Mouse (Mus musculus) CD4-positive naive resting alpha-beta T cell, adult 57 days (primary cell): Measurements from ENCODE around the gene 4930544D05Rik. TPM values are rescaled to one million over a fixed set of nuclear protein-coding genes. Genes with fewer than 3 reads are reported as not detected.

Experiments used
- total RNA-seq: library from RNA; stranded (reverse); gene quantifications from one replicate; pipeline ENCODE4 v1.2.4, GENCODE M21; 2023

4930544D05Rik gene
- 1.0 TPM for total RNA-seq

GRCm38 (mm10) chr11:70615516-70616093 is at the start of gene 4930544D05Rik:
Gene 4930544D05Rik (plus strand): TSS chr11:70615848.

DNA sequence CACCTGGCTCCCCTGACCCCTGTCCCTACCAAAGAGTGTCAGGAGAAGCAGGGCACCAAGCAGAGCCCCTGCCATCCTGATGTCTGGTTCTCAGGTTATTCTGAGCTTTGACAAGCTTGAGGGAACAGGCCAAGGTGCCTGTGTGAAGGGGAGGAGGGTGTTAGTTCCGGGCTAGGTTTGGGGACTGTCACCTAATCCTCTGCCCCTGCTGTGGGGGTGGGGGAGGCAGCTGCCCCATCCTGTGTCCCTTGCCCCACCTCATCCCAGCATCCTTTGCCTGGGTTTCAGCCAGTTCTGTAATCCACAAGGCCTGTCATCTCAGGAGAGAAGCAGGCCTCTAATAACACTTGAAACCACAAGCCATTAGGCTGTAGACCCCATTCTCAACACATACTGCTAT is 3.5 kb downstream of the 4930544D05Rik start, which contains the start of gene Chrne:
Gene Chrne, minus strand, starts transcription at position 116 of the 400 bp plus-strand sequence.

DNA sequence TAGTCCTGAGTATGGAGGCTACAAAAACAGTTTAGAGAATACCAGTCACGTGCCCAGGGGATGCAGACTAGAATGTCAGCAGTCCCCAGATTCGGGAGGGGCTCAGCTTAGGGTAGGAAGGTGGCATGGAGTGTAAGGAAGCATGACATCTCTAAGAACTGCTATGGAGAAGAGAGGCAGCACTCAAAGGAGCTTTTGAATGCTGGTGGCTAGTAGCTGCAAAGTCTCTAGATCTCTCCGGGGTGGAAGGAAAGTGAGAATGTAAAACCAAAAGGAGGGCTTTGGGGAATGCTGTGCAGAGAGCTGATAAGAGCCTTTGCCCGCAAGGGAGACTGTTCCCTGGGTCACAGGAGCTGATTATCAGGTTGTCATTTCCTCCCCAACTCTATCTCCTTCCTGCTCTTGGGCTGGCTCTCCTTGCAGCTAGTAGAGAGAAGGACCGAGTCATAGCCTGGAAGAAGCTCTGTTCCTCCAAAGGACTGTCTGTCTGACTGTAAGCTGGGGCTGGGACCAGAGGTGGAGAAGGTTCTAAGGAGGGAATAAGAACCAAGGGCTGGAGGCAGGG is 23.1 kb downstream of the 4930544D05Rik start, which contains the start of gene Gp1ba:
Gene Gp1ba, plus strand, starts transcription at position 409 of the 565 bp plus-strand sequence.

GRCm38 (mm10) chr11:70646691-70647650 is 31.3 kb downstream of the 4930544D05Rik start, which contains the start of the genes Rnf167 and Slc25a11:
Gene Rnf167 (plus strand): TSS chr11:70647235.
Gene Slc25a11 (minus strand): TSS chr11:70647479.

GRCm38 (mm10) chr11:70654198-70654922 is 38.7 kb downstream of the 4930544D05Rik start, which contains the start of gene Pfn1:
Gene Pfn1 (minus strand): TSS chr11:70654644.

GRCm38 (mm10) chr11:70656964-70657363 is 41.3 kb downstream of the 4930544D05Rik start, which contains the start of gene Eno3:
Gene Eno3 (plus strand): TSS chr11:70657202.

Other genes starting within 250 kb of the 4930544D05Rik start
- 27.0 TPM for gene Pelp1, start 205.8 kb upstream of the 4930544D05Rik start, total RNA-seq
- gene Arrb2, start 183.2 kb upstream of the 4930544D05Rik start, total RNA-seq, result 347 TPM
- gene Med11, start 163.9 kb upstream of the 4930544D05Rik start, total RNA-seq, result 39.9 TPM
- 1.1 TPM for gene Zmynd15, start 156.4 kb upstream of the 4930544D05Rik start, total RNA-seq
- gene Cxcl16, start 155.9 kb upstream of the 4930544D05Rik start, total RNA-seq, result 2.3 TPM
- 1.5 TPM for gene Tm4sf5, start 110.6 kb upstream of the 4930544D05Rik start, total RNA-seq
- not detected for gene Vmo1, start 101.2 kb upstream of the 4930544D05Rik start, total RNA-seq
- not detected for gene Gltpd2, start 96.7 kb upstream of the 4930544D05Rik start, total RNA-seq
- gene Psmb6, start 90.5 kb upstream of the 4930544D05Rik start, total RNA-seq, result 129 TPM
- not detected for gene Gm40193, start 82.9 kb upstream of the 4930544D05Rik start, total RNA-seq
- 7.3 TPM for gene Pld2, start 75.8 kb upstream of the 4930544D05Rik start, total RNA-seq
- gene Mink1, start 53.0 kb upstream of the 4930544D05Rik start, total RNA-seq, result 201 TPM
- 3.2 TPM for gene Chrne, start 3.4 kb downstream of the 4930544D05Rik start, total RNA-seq
- not detected for gene Gp1ba, start 23.3 kb downstream of the 4930544D05Rik start, total RNA-seq
- 233 TPM for gene Rnf167, start 31.4 kb downstream of the 4930544D05Rik start, total RNA-seq
- 53.6 TPM for gene Slc25a11, start 31.6 kb downstream of the 4930544D05Rik start, total RNA-seq
- gene Pfn1, start 38.8 kb downstream of the 4930544D05Rik start, total RNA-seq, result 1,552 TPM
- gene Eno3, start 41.4 kb downstream of the 4930544D05Rik start, total RNA-seq, result 29.3 TPM
- gene Spag7, start 53.6 kb downstream of the 4930544D05Rik start, total RNA-seq, result 23.4 TPM
- gene Camta2, start 72.3 kb downstream of the 4930544D05Rik start, total RNA-seq, result 37.9 TPM
- gene Inca1, start 84.3 kb downstream of the 4930544D05Rik start, total RNA-seq, result 0.62 TPM
- gene Kif1c, start 84.7 kb downstream of the 4930544D05Rik start, total RNA-seq, result 26.1 TPM
- gene Zfp3, start 148.4 kb downstream of the 4930544D05Rik start, total RNA-seq, result 2.7 TPM
- 1.5 TPM for gene Scimp, start 196.7 kb downstream of the 4930544D05Rik start, total RNA-seq
- gene Rabep1, start 228.9 kb downstream of the 4930544D05Rik start, total RNA-seq, result 34.7 TPM